Mouse (Mus musculus) induced T-regulatory cell, adult 2 months (primary cell): ENCODE measurements around the gene Camta2.

Experiments
- DNase-seq: peaks from one replicate; pipeline ENCODE4 v3.0.0-alpha.2; 2012; ENCODE audit warnings: low read depth

The Camta2 gene

GRCm38 (mm10) chr11:70663957-70664356 lies 23.9 kb downstream of the Camta2 start:
- DNase-seq, result no peak

GRCm38 (mm10) chr11:70663101-70663500 lies 24.8 kb downstream of the Camta2 start:
- no peak for DNase-seq

GRCm38 (mm10) chr11:70660571-70660970 lies 27.3 kb downstream of the Camta2 start:
- DNase-seq, result no peak

- DNase-seq, result no peak
Observed at GRCm38 (mm10) chr11:70658942-70659341, 29.0 kb downstream of the Camta2 start.

- DNase-seq, result no peak
Observed at GRCm38 (mm10) chr11:70658521-70658920, 29.4 kb downstream of the Camta2 start.

- DNase-seq, result no peak
Observed at GRCm38 (mm10) chr11:70657991-70658390, 29.9 kb downstream of the Camta2 start.

GRCm38 (mm10) chr11:70657573-70657972 lies 30.3 kb downstream of the Camta2 start:
- peak; percentile 30 for DNase-seq

- DNase-seq, result no peak
Observed at GRCm38 (mm10) chr11:70656964-70657363, 30.9 kb downstream of the Camta2 start, which contains the start of gene Eno3. Eno3 (plus strand) TSS chr11:70657202.

GRCm38 (mm10) chr11:70656456-70656927 lies 31.4 kb downstream of the Camta2 start:
- no peak for DNase-seq

- DNase-seq, result peak; percentile 85
Observed at GRCm38 (mm10) chr11:70655571-70656455, 32.1 kb downstream of the Camta2 start.

GRCm38 (mm10) chr11:70654923-70655570 lies 32.9 kb downstream of the Camta2 start:
- DNase-seq, result peak; percentile 91

GRCm38 (mm10) chr11:70654198-70654922 lies 33.5 kb downstream of the Camta2 start, which contains the start of gene Pfn1:
Pfn1 (minus strand) TSS chr11:70654644.
- DNase-seq, result peak; percentile 95

- DNase-seq, result peak; percentile 87
Observed at GRCm38 (mm10) chr11:70653345-70654197, 34.3 kb downstream of the Camta2 start.

- DNase-seq, result no peak
Observed at GRCm38 (mm10) chr11:70652884-70653344, 35.0 kb downstream of the Camta2 start.

- peak; percentile 62 for DNase-seq
Observed at GRCm38 (mm10) chr11:70652029-70652883, 35.6 kb downstream of the Camta2 start.

- peak; percentile 72 for DNase-seq
Observed at GRCm38 (mm10) chr11:70651391-70651790, 36.5 kb downstream of the Camta2 start.

- peak; percentile 88 for DNase-seq
Observed at GRCm38 (mm10) chr11:70650322-70651175, 37.4 kb downstream of the Camta2 start.

GRCm38 (mm10) chr11:70649185-70649734 lies 38.6 kb downstream of the Camta2 start:
- peak; percentile 47 for DNase-seq

GRCm38 (mm10) chr11:70648512-70648911 lies 39.4 kb downstream of the Camta2 start:
- DNase-seq, result peak; percentile 77
